Mouse (Mus musculus) lung, embryonic 16.5 days (tissue): ENCODE data around the gene 2410015M20Rik. TPM values are rescaled to one million over a fixed set of nuclear protein-coding genes. Genes with fewer than 3 reads are reported as not detected.
A peak's percentile ranks its signal among the peaks of the same experiment; 100 is the strongest.
"Not testable (repeated sequence)": the region's sequence is repeated elsewhere in the genome, so short reads cannot be mapped to it uniquely, and the experiment has no call there.

Experiments used
- ATAC-seq: fragments of 200-750 bp; cut with Nextera tagmentation; 2 replicates; pipeline ENCODE4 v1.8.0; 2017; ENCODE audit warnings: low read depth, mild to moderate bottlenecking, moderate library complexity
- H3K27ac ChIP-seq: fragments of 300-500 bp; sonication (generic); 2 replicates; pipeline ENCODE4 v1.5.1; 2014; ENCODE audit warnings: mild to moderate bottlenecking, control low read depth, low read length
- H3K27me3 ChIP-seq: fragments of 300-500 bp; sonication (generic); 2 replicates; pipeline ENCODE4 v1.6.1; 2014; ENCODE audit warnings: low read depth, low read length, mixed read lengths; ENCODE audit not compliant: control insufficient read depth, insufficient read depth
- H3K36me3 ChIP-seq: fragments of 300-500 bp; sonication (generic); 2 replicates; pipeline ENCODE4 v1.6.1; 2014; ENCODE audit warnings: low read length; ENCODE audit not compliant: control insufficient read depth, insufficient read depth
- H3K4me1 ChIP-seq: fragments of 300-500 bp; sonication (generic); replicated peaks from 2 replicates; pipeline ENCODE4 v1.6.1; 2014; ENCODE audit warnings: low read length, mixed read lengths; ENCODE audit not compliant: control insufficient read depth, insufficient read depth
- H3K4me2 ChIP-seq: fragments of 300-500 bp; sonication (generic); 2 replicates; pipeline ENCODE4 v1.6.1; 2014; ENCODE audit warnings: low read depth, low read length, control low read depth
- H3K4me3 ChIP-seq: fragments of 300-500 bp; sonication (generic); 2 replicates; pipeline ENCODE4 v1.5.1; 2014; ENCODE audit warnings: mild to moderate bottlenecking, low read length, control low read depth
- H3K9ac ChIP-seq: fragments of 300-500 bp; sonication (generic); 2 replicates; pipeline ENCODE4 v1.6.1; 2014; ENCODE audit warnings: low read length, control low read depth
- H3K9me3 ChIP-seq: fragments of 300-500 bp; sonication (generic); 2 replicates; pipeline ENCODE4 v1.6.1; 2016; ENCODE audit warnings: low read length; ENCODE audit not compliant: control insufficient read depth
- WGBS: fragments of 180-500 bp; shearing (Covaris S2); extraction: QIAGEN DNeasy Blood & Tissue Kit; methylation state at CpG from one replicate; pipeline ENCODE4 v1.1.7; 2014; 5-methylcytosine and 5-hydroxymethylcytosine counted together
- polyA plus RNA-seq: library from polyadenylated mRNA; unstranded; fragments of >200 nt; fragmentation: Nextera tagmentation; extraction: Ambion mirVana; gene quantifications from 2 replicates; pipeline ENCODE4 v1.2.1, GENCODE M21; 2015

The 2410015M20Rik gene
- polyA plus RNA-seq, 1 experiment from 2014 or later: 227 TPM

GRCm38 (mm10) chr17:56615136-56615784, 5.7 kb upstream of the 2410015M20Rik start:
- H3K36me3 ChIP-seq: peaks cover 30% of the 10 kb centered on the region
- H3K4me2 ChIP-seq: peak overlapping the region; percentile 96; the same call in 1 of the 2 replicates
- no peak for ATAC-seq
- peaks cover 24% of the 10 kb centered on the region for H3K4me1 ChIP-seq
- 74% methylated on average over 11 of the region's 11 CpGs for WGBS
- peak overlapping the region; percentile 75; the same call in 1 of the 2 replicates for H3K4me3 ChIP-seq
- H3K9me3 ChIP-seq: no peaks in the 10 kb centered on the region
- no peaks in the 10 kb centered on the region for H3K27me3 ChIP-seq
- no peak overlapping the region for H3K27ac ChIP-seq
- H3K9ac ChIP-seq: peak overlapping the region; percentile 74

- no peaks in the 10 kb centered on the region for H3K9me3 ChIP-seq
- peaks cover 28% of the 10 kb centered on the region for H3K36me3 ChIP-seq
- peak overlapping the region; percentile 96 for H3K4me2 ChIP-seq
- ATAC-seq: no peak
- no peaks in the 10 kb centered on the region for H3K27me3 ChIP-seq
- peak overlapping the region; percentile 74 for H3K9ac ChIP-seq
- peaks cover 26% of the 10 kb centered on the region for H3K4me1 ChIP-seq
- WGBS: 14% methylated on average over 14 of the region's 14 CpGs
- no peak overlapping the region for H3K27ac ChIP-seq
- H3K4me3 ChIP-seq: peak overlapping the region; percentile 75
Observed at GRCm38 (mm10) chr17:56614391-56615135, 5.0 kb upstream of the 2410015M20Rik start.

GRCm38 (mm10) chr17:56613893-56614292, 4.3 kb upstream of the 2410015M20Rik start:
- H3K4me3 ChIP-seq: peak overlapping the region; percentile 75
- 0% methylated on average over 23 of the region's 26 CpGs for WGBS
- H3K9ac ChIP-seq: peak overlapping the region; percentile 74
- H3K4me2 ChIP-seq: peak overlapping the region; percentile 96
- not testable (repeated sequence) for ATAC-seq, H3K9me3 ChIP-seq, H3K27me3 ChIP-seq
- peaks cover 22% of the 10 kb centered on the region for H3K36me3 ChIP-seq
- H3K4me1 ChIP-seq: peaks cover 28% of the 10 kb centered on the region
- H3K27ac ChIP-seq: peak overlapping the region; percentile 76

- no peaks in the 10 kb centered on the region for H3K27me3 ChIP-seq
- WGBS: under 1% methylated on average over 52 of the region's 52 CpGs
- H3K9ac ChIP-seq: peak within 1 kb of the TSS; percentile 74
- no peaks in the 10 kb centered on the region for H3K9me3 ChIP-seq
- peak; percentile 53 for ATAC-seq
- H3K4me3 ChIP-seq: peak within 1 kb of the TSS; percentile 75
- H3K4me2 ChIP-seq: peak within 1 kb of the TSS; percentile 96
- H3K27ac ChIP-seq: peak within 1 kb of the TSS; percentile 76
- H3K4me1 ChIP-seq: peaks cover 33% of the 10 kb centered on the region
- H3K36me3 ChIP-seq: peaks cover 16% of the 10 kb centered on the region
Observed at GRCm38 (mm10) chr17:56613236-56613844, 3.8 kb upstream of the 2410015M20Rik start, which contains the start of gene Rpl36. TSS of gene Rpl36 (plus strand) at chr17:56613416.

- peaks cover 15% of the 10 kb centered on the region; the same call in 1 of the 2 replicates for H3K36me3 ChIP-seq
- H3K9me3 ChIP-seq, H3K27ac ChIP-seq, H3K27me3 ChIP-seq, H3K4me2 ChIP-seq, H3K4me3 ChIP-seq, ATAC-seq: not testable (repeated sequence)
- 69% methylated on average over 10 of the region's 10 CpGs for WGBS
- H3K4me1 ChIP-seq: peaks cover 37% of the 10 kb centered on the region
- 0 out of 2 replicates have a peak overlapping the region, but pooled peaks have one; percentile 31 for H3K9ac ChIP-seq
Observed at GRCm38 (mm10) chr17:56612565-56612939, 3.0 kb upstream of the 2410015M20Rik start.

- Histone ChIP-seq H3K36me3 (peaks cover 17% of the 10 kb centered on the region; the same call in 1 of the 2 replicates), H3K4me3 (0 out of 2 replicates have a peak overlapping the region, but pooled peaks have one; percentile 9), H3K27ac (no peak overlapping the region), H3K4me1 (peaks cover 37% of the 10 kb centered on the region), H3K27me3 (no peaks in the 10 kb centered on the region), H3K4me2 (no peak overlapping the region), H3K9ac (0 out of 2 replicates have a peak overlapping the region, but pooled peaks have one; percentile 31), H3K9me3 (no peaks in the 10 kb centered on the region)
- 17% methylated on average over 14 of the region's 14 CpGs for WGBS
- ATAC-seq: no peak
Observed at GRCm38 (mm10) chr17:56611861-56612564, 2.4 kb upstream of the 2410015M20Rik start.

GRCm38 (mm10) chr17:56611323-56611722, 1.8 kb upstream of the 2410015M20Rik start:
- WGBS: 65% methylated on average over 2 of the region's 2 CpGs
- Histone ChIP-seq H3K36me3 (peaks cover 21% of the 10 kb centered on the region), H3K9me3 (no peaks in the 10 kb centered on the region), H3K4me3 (no peak overlapping the region), H3K27ac (no peak overlapping the region), H3K4me1 (peaks cover 37% of the 10 kb centered on the region), H3K9ac (no peak overlapping the region), H3K4me2 (no peak overlapping the region), H3K27me3 (no peaks in the 10 kb centered on the region)
- no peak for ATAC-seq

- Histone ChIP-seq H3K4me2 (peak overlapping the region; percentile 61), H3K9ac (peak overlapping the region; percentile 82), H3K27me3 (no peaks in the 10 kb centered on the region), H3K4me3 (peak overlapping the region; percentile 68), H3K4me1 (peaks cover 26% of the 10 kb centered on the region), H3K9me3 (no peaks in the 10 kb centered on the region), H3K36me3 (peaks cover 35% of the 10 kb centered on the region), H3K27ac (no peak overlapping the region; the same call in 1 of the 2 replicates)
- ATAC-seq: no peak
- 42% methylated on average over 5 of the region's 5 CpGs for WGBS
Observed at GRCm38 (mm10) chr17:56608699-56609098, 872 bp downstream of the 2410015M20Rik start.
